Mouse (Mus musculus): ENCODE results near the gene Gm7534. TPM values are rescaled to one million over a fixed set of nuclear protein-coding genes. Genes with fewer than 3 reads are reported as not detected.
"Not testable (repeated sequence)": the region's sequence is repeated elsewhere in the genome, so short reads cannot be mapped to it uniquely, and the experiment has no call there.

Gene Gm7534
- polyA plus RNA-seq, 1 experiment = not detected

DNA sequence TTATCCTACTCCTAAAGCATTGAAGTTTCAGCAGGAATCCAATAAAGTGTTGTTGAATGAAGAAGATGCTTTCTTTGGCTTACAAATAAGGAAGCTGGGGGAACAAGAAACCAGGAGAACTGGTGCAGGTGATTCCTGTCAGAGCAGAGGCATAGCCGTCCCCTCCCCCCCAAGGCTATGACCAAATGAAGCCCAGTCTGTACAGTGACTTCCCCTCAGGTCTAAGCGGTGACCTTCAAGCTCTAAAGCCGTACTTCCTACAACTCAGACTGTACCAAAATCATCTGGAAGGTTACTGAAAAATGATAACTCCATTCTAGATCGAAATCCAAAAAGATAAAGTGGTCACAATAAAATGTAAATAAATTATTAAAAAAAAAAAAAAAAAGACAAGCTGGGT is 53.4 kb downstream of the Gm7534 start:
- Histone ChIP-seq H3K27me3 (ENCODE audit: control insufficient read depth, insufficient read depth, insufficient read length) (no peaks in the 10 kb centered on the region), H3K79me3 (ENCODE audit: low read depth) (no peaks in the 10 kb centered on the region), H3K36me3 (ENCODE audit: control insufficient read depth, insufficient read depth) (peaks cover 32% of the 10 kb centered on the region), H3ac (ENCODE audit: control insufficient read depth, insufficient read length, low read depth) (no peak overlapping the region), H3K79me2 (ENCODE audit: control insufficient read depth, insufficient read depth) (no peaks in the 10 kb centered on the region), H3K4me3 (ENCODE audit: insufficient read depth, poor library complexity, severe bottlenecking) (no peak overlapping the region)
- TF ChIP-seq MAX (IDR thresholded peaks at IDR 0.05) (no peak), CEBPB (IDR thresholded peaks at IDR 0.05; ENCODE audit: low read depth) (no peak), FOSL1 (IDR thresholded peaks at IDR 0.05; ENCODE audit: insufficient read depth, low read length, poor library complexity, severe bottlenecking) (no peak), CTCF (IDR thresholded peaks at IDR 0.05; ENCODE audit: control insufficient read depth, insufficient read depth, insufficient read length) (no peak), MYOG (IDR thresholded peaks at IDR 0.05; ENCODE audit: control insufficient read depth, extremely low read depth, insufficient read length) (no peak), USF1 (IDR thresholded peaks at IDR 0.05; ENCODE audit: low read depth) (no peak), MYOD1 (IDR thresholded peaks at IDR 0.05; ENCODE audit: control insufficient read depth, insufficient read length, low read depth) (no peak)

DNA sequence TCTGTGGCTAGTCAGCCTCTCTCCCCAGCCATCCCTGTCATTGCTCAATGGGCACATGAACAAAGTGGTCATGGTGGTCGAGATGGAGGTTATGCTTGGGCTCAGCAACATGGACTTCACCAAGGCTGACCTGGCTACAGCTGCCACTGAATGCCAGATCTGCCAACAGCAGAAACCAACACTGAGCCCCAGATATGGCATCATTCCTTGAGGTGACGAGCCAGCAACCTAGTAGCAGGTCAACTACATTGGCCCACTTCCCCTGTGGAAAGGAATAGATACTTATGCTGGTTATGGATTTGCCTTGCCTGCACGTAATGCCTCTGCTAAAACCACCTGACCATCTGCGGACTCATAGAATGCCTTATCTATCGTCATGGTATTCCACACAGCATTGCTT is 58.5 kb downstream of the Gm7534 start:
- H3K79me2 ChIP-seq (ENCODE audit: control insufficient read depth, insufficient read depth); H3ac ChIP-seq (ENCODE audit: control insufficient read depth, insufficient read length, low read depth); H3K79me3 ChIP-seq (ENCODE audit: low read depth); H3K4me3 ChIP-seq (ENCODE audit: insufficient read depth, poor library complexity, severe bottlenecking); H3K27me3 ChIP-seq (ENCODE audit: control insufficient read depth, insufficient read depth, insufficient read length): not testable (repeated sequence)
- H3K36me3 ChIP-seq (ENCODE audit: control insufficient read depth, insufficient read depth) = peaks cover 29% of the 10 kb centered on the region

Other genes starting within 250 kb of the Gm7534 start
- 176 TPM for gene Hmgn2, start 234.4 kb downstream of the Gm7534 start, polyA plus RNA-seq (2012; fragmentation: generic; extraction: Trizol)
- 27.7 TPM for gene Dhdds, start 202.1 kb downstream of the Gm7534 start, polyA plus RNA-seq (2012; fragmentation: generic; extraction: Trizol)
- gene Lin28a, start 184.2 kb downstream of the Gm7534 start, polyA plus RNA-seq (2012; fragmentation: generic; extraction: Trizol) = not detected
- not detected for gene Zfp683, start 149.2 kb downstream of the Gm7534 start, polyA plus RNA-seq (2012; fragmentation: generic; extraction: Trizol)
- not detected for gene Crybg2, start 142.2 kb downstream of the Gm7534 start, polyA plus RNA-seq (2012; fragmentation: generic; extraction: Trizol)
- not detected for gene Cd52, start 107.9 kb downstream of the Gm7534 start, polyA plus RNA-seq (2012; fragmentation: generic; extraction: Trizol)
- 0.80 TPM for gene Ubxn11, start 100.4 kb downstream of the Gm7534 start, polyA plus RNA-seq (2012; fragmentation: generic; extraction: Trizol)
- gene Sh3bgrl3, start 74.2 kb downstream of the Gm7534 start, polyA plus RNA-seq (2012; fragmentation: generic; extraction: Trizol) = 375 TPM
- 11.2 TPM for gene Cep85, start 15.9 kb downstream of the Gm7534 start, polyA plus RNA-seq (2012; fragmentation: generic; extraction: Trizol)
- not detected for gene Catsper4, start 24.4 kb upstream of the Gm7534 start, polyA plus RNA-seq (2012; fragmentation: generic; extraction: Trizol)
- 0.02 TPM for gene Cnksr1, start 35.4 kb upstream of the Gm7534 start, polyA plus RNA-seq (2012; fragmentation: generic; extraction: Trizol)
- gene E130218I03Rik, start 40.7 kb upstream of the Gm7534 start, polyA plus RNA-seq (2012; fragmentation: generic; extraction: Trizol) = 0.36 TPM
- gene Zfp593, start 42.6 kb upstream of the Gm7534 start, polyA plus RNA-seq (2012; fragmentation: generic; extraction: Trizol) = 20.4 TPM
- gene Gm30191, start 43.9 kb upstream of the Gm7534 start, polyA plus RNA-seq (2012; fragmentation: generic; extraction: Trizol) = not detected
- not detected for gene Grrp1, start 51.1 kb upstream of the Gm7534 start, polyA plus RNA-seq (2012; fragmentation: generic; extraction: Trizol)
- gene Pdik1l, start 84.9 kb upstream of the Gm7534 start, polyA plus RNA-seq (2012; fragmentation: generic; extraction: Trizol) = 2.7 TPM
- 0.19 TPM for gene Trim63, start 112.1 kb upstream of the Gm7534 start, polyA plus RNA-seq (2012; fragmentation: generic; extraction: Trizol)
- gene Slc30a2, start 140.2 kb upstream of the Gm7534 start, polyA plus RNA-seq (2012; fragmentation: generic; extraction: Trizol) = not detected
- 0.13 TPM for gene Extl1, start 180.8 kb upstream of the Gm7534 start, polyA plus RNA-seq (2012; fragmentation: generic; extraction: Trizol)
- gene Pafah2, start 193.3 kb upstream of the Gm7534 start, polyA plus RNA-seq (2012; fragmentation: generic; extraction: Trizol) = 9.0 TPM

All from C2C12 (cell line).